Mouse (Mus musculus): Measurements from ENCODE around the gene Ptpn11. TPM values are rescaled to one million over a fixed set of nuclear protein-coding genes. Genes with fewer than 3 reads are reported as not detected.

Gene Ptpn11
- total RNA-seq (2023; ENCODE audit: inconsistent age) = 38.7 to 41.7 TPM (median 40.0 TPM) in 4 replicates

GRCm38 (mm10) chr5:121190836-121191583 lies at the start of gene Ptpn11:
Gene Ptpn11, minus strand, starts transcription at chr5:121191397.

DNA sequence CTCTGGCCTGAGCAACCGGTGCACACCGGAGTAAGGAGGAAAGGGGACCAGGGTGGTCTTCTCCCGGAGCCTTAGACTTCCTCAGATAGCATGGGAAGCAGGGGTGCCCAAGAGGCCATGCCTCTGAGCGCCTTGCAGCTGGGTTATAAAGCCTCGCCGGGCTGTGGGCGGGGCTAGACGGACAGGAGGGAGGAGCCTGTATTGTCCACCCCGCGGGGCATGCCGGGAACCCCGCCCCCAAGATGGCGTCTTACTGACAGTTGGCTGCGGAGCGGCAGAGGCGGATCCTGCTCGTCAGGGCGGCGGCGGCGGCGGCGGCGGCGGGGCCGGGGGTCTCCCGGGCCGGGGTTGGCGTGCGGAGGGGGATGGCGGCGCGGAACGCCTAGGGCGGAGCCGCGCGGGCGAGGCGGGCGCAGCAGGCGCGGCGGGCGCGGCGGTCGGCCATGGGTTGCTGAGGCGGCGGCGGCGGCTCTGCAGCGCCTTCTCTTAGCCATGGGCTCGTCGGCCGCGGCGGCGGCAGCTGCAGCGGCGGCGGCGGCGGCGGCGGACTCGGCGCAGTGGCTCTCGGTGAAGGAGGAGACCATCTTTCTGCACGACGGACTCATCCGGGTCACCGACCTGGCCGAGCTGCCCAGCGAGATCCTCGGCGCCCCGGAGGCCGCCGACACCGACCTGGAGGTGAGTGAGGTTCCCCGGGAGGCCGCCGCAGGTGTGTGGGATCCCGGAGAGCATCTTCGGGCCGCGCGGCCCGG lies 29.0 kb upstream of the Ptpn11 start, which contains the start of gene Hectd4:
TSS of gene Hectd4 (plus strand) at position 240 of the 752 bp plus-strand sequence.

DNA sequence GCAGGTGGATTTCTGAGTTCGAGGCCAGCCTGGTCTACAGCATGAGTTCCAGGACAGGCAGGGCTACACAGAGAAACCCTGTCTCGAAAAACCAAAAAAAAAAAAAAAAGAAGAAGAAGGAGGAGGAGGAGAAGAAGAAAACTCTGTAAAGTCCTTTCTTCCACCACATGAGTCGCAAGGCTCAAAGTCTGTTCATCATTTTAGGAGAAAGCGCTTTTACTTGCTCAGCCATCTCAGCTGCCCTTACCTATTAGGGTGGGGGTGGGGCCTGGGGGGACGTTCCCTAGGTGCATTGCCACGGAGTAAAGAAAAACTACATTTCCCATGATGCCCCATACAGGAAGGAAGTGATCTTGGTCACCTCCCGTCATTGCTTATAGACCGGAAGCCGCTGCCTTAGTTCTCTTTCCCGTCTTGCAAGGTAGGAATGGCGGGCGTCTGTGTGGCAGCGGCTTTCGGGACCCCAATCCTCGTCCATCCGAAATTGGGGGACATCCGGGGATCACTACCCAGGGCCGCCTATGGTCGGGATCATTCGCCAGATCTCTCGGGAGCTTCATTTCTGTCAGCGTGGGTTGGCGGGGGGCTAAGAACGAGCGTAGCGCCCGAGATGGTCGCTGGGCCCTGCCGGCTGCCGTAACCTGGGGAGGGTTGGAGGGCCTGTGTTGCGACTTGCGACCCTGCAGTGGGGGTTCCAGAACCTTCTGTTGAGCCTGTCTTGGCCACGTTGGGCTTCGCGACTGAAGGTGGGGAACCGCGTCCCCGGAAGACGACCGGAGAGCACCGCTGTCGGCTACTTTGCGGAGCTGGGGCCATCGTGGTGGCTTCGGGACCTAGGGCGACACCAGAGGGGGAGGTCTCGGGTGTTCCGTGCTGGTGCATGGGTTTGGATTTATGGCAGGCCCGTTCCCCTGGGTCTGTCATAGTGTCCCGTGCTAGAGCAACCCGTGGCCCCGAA lies 13.2 kb upstream of the Ptpn11 start, which contains the start of gene Rpl6:
TSS of gene Rpl6 (plus strand) at position 350 of the 958 bp plus-strand sequence.

Other genes with a start within 250 kb of the Ptpn11 start
- gene Rph3a, start 181.3 kb downstream of the Ptpn11 start, total RNA-seq (2023; ENCODE audit: inconsistent age) = not detected in 4 replicates
- 1,682 to 1,892 TPM (median 1,878 TPM) in 4 replicates for gene Rpl6, start 13.1 kb upstream of the Ptpn11 start, total RNA-seq (2023; ENCODE audit: inconsistent age)
- 46.6 to 48.6 TPM (median 47.1 TPM) in 4 replicates for gene Hectd4, start 28.8 kb upstream of the Ptpn11 start, total RNA-seq (2023; ENCODE audit: inconsistent age)
- gene Trafd1, start 194.2 kb upstream of the Ptpn11 start, total RNA-seq (2023; ENCODE audit: inconsistent age) = 76.2 to 94.8 TPM (median 89.7 TPM) in 4 replicates
- 37.8 to 47.4 TPM (median 44.0 TPM) in 4 replicates for gene Naa25, start 206.5 kb upstream of the Ptpn11 start, total RNA-seq (2023; ENCODE audit: inconsistent age)

Data from B cell, adult (primary cell).